Mouse (Mus musculus): Measurements from ENCODE around the gene Paqr3.

Gene Paqr3

GRCm38 (mm10) chr5:97111207-97111910 lies at the start of gene Paqr3:
Paqr3 (minus strand) TSS chr5:97111596.
- DNase-seq (ENCODE audit: low read depth, low spot score), result peak; percentile 96
- no peaks in the 10 kb centered on the region for H3K36me3 ChIP-seq (ENCODE audit: control insufficient read depth, insufficient read depth, low read length, poor library complexity, severe bottlenecking)
- H3K27me3 ChIP-seq (ENCODE audit: control insufficient read depth, insufficient read depth, low read length, poor library complexity, severe bottlenecking), result no peaks in the 10 kb centered on the region

GRCm38 (mm10) chr5:97154688-97155087 lies 43.3 kb upstream of the Paqr3 start:
- Histone ChIP-seq H3K36me3 (ENCODE audit: control insufficient read depth, insufficient read depth, low read length, poor library complexity, severe bottlenecking) (no peaks in the 10 kb centered on the region), H3K27me3 (ENCODE audit: control insufficient read depth, insufficient read depth, low read length, poor library complexity, severe bottlenecking) (no peaks in the 10 kb centered on the region; the same call in 1 of the 2 replicates)
- no peak for DNase-seq (ENCODE audit: low read depth, low spot score)

- no peak for DNase-seq (ENCODE audit: low read depth, low spot score)
- Histone ChIP-seq H3K36me3 (ENCODE audit: control insufficient read depth, insufficient read depth, low read length, poor library complexity, severe bottlenecking) (no peaks in the 10 kb centered on the region), H3K27me3 (ENCODE audit: control insufficient read depth, insufficient read depth, low read length, poor library complexity, severe bottlenecking) (no peaks in the 10 kb centered on the region)
These were observed 23.9 kb upstream of the Paqr3 start for GRCm38 (mm10) chr5:97135331-97135730.

- Histone ChIP-seq H3K36me3 (ENCODE audit: control insufficient read depth, insufficient read depth, low read length, poor library complexity, severe bottlenecking) (no peaks in the 10 kb centered on the region), H3K27me3 (ENCODE audit: control insufficient read depth, insufficient read depth, low read length, poor library complexity, severe bottlenecking) (no peaks in the 10 kb centered on the region)
- DNase-seq (ENCODE audit: low read depth, low spot score), result no peak
These were observed 18.2 kb upstream of the Paqr3 start for GRCm38 (mm10) chr5:97129589-97129988.

GRCm38 (mm10) chr5:97128242-97129226 lies 17.1 kb upstream of the Paqr3 start:
- peak; percentile 69 for DNase-seq (ENCODE audit: low read depth, low spot score)
- Histone ChIP-seq H3K27me3 (ENCODE audit: control insufficient read depth, insufficient read depth, low read length, poor library complexity, severe bottlenecking) (no peaks in the 10 kb centered on the region), H3K36me3 (ENCODE audit: control insufficient read depth, insufficient read depth, low read length, poor library complexity, severe bottlenecking) (no peaks in the 10 kb centered on the region)

GRCm38 (mm10) chr5:97127284-97127683 lies 15.9 kb upstream of the Paqr3 start:
- no peaks in the 10 kb centered on the region for H3K27me3 ChIP-seq (ENCODE audit: control insufficient read depth, insufficient read depth, low read length, poor library complexity, severe bottlenecking)
- DNase-seq (ENCODE audit: low read depth, low spot score), result no peak
- H3K36me3 ChIP-seq (ENCODE audit: control insufficient read depth, insufficient read depth, low read length, poor library complexity, severe bottlenecking), result no peaks in the 10 kb centered on the region

- no peaks in the 10 kb centered on the region for H3K36me3 ChIP-seq (ENCODE audit: control insufficient read depth, insufficient read depth, low read length, poor library complexity, severe bottlenecking)
- peak; percentile 62 for DNase-seq (ENCODE audit: low read depth, low spot score)
- no peaks in the 10 kb centered on the region for H3K27me3 ChIP-seq (ENCODE audit: control insufficient read depth, insufficient read depth, low read length, poor library complexity, severe bottlenecking)
These were observed 14.6 kb upstream of the Paqr3 start for GRCm38 (mm10) chr5:97126005-97126404.

GRCm38 (mm10) chr5:97125459-97125970 lies 14.1 kb upstream of the Paqr3 start:
- H3K36me3 ChIP-seq (ENCODE audit: control insufficient read depth, insufficient read depth, low read length, poor library complexity, severe bottlenecking), result no peaks in the 10 kb centered on the region
- DNase-seq (ENCODE audit: low read depth, low spot score), result no peak
- H3K27me3 ChIP-seq (ENCODE audit: control insufficient read depth, insufficient read depth, low read length, poor library complexity, severe bottlenecking), result no peaks in the 10 kb centered on the region

- Histone ChIP-seq H3K27me3 (ENCODE audit: control insufficient read depth, insufficient read depth, low read length, poor library complexity, severe bottlenecking) (no peaks in the 10 kb centered on the region), H3K36me3 (ENCODE audit: control insufficient read depth, insufficient read depth, low read length, poor library complexity, severe bottlenecking) (no peaks in the 10 kb centered on the region)
- no peak for DNase-seq (ENCODE audit: low read depth, low spot score)
These were observed 13.6 kb upstream of the Paqr3 start for GRCm38 (mm10) chr5:97124977-97125376.

GRCm38 (mm10) chr5:97110697-97111096 lies 699 bp downstream of the Paqr3 start:
- no peak for DNase-seq (ENCODE audit: low read depth, low spot score)
- Histone ChIP-seq H3K27me3 (ENCODE audit: control insufficient read depth, insufficient read depth, low read length, poor library complexity, severe bottlenecking) (no peaks in the 10 kb centered on the region), H3K36me3 (ENCODE audit: control insufficient read depth, insufficient read depth, low read length, poor library complexity, severe bottlenecking) (no peaks in the 10 kb centered on the region)

- DNase-seq (ENCODE audit: low read depth, low spot score), result no peak
- no peaks in the 10 kb centered on the region for H3K27me3 ChIP-seq (ENCODE audit: control insufficient read depth, insufficient read depth, low read length, poor library complexity, severe bottlenecking)
These were observed 1.3 kb downstream of the Paqr3 start for GRCm38 (mm10) chr5:97110133-97110532.

GRCm38 (mm10) chr5:97108333-97108732 lies 3.1 kb downstream of the Paqr3 start:
- no peak for DNase-seq (ENCODE audit: low read depth, low spot score)

More at GRCm38 (mm10) chr5:97110133-97110532, 1.3 kb downstream of the Paqr3 start:
- no peaks in the 10 kb centered on the region for H3K36me3 ChIP-seq (ENCODE audit: control insufficient read depth, insufficient read depth, low read length, poor library complexity, severe bottlenecking)

GRCm38 (mm10) chr5:97099954-97100353 lies 11.4 kb downstream of the Paqr3 start:
- no peak for DNase-seq (ENCODE audit: low read depth, low spot score)
- no peaks in the 10 kb centered on the region for H3K36me3 ChIP-seq (ENCODE audit: control insufficient read depth, insufficient read depth, low read length, poor library complexity, severe bottlenecking)

More at GRCm38 (mm10) chr5:97108333-97108732, 3.1 kb downstream of the Paqr3 start:
- Histone ChIP-seq H3K36me3 (ENCODE audit: control insufficient read depth, insufficient read depth, low read length, poor library complexity, severe bottlenecking) (no peaks in the 10 kb centered on the region), H3K27me3 (ENCODE audit: control insufficient read depth, insufficient read depth, low read length, poor library complexity, severe bottlenecking) (no peaks in the 10 kb centered on the region)

GRCm38 (mm10) chr5:97097631-97098041 lies 13.8 kb downstream of the Paqr3 start:
- no peak for DNase-seq (ENCODE audit: low read depth, low spot score)
- Histone ChIP-seq H3K36me3 (ENCODE audit: control insufficient read depth, insufficient read depth, low read length, poor library complexity, severe bottlenecking) (no peaks in the 10 kb centered on the region), H3K27me3 (ENCODE audit: control insufficient read depth, insufficient read depth, low read length, poor library complexity, severe bottlenecking) (no peaks in the 10 kb centered on the region)

More at GRCm38 (mm10) chr5:97099954-97100353, 11.4 kb downstream of the Paqr3 start:
- H3K27me3 ChIP-seq (ENCODE audit: control insufficient read depth, insufficient read depth, low read length, poor library complexity, severe bottlenecking), result no peaks in the 10 kb centered on the region

- 0 out of 2 replicates have a peak, but pooled peaks cover 3% of the 10 kb centered on the region for H3K36me3 ChIP-seq (ENCODE audit: control insufficient read depth, insufficient read depth, low read length, poor library complexity, severe bottlenecking)
- no peak for DNase-seq (ENCODE audit: low read depth, low spot score)
- H3K27me3 ChIP-seq (ENCODE audit: control insufficient read depth, insufficient read depth, low read length, poor library complexity, severe bottlenecking), result no peaks in the 10 kb centered on the region
These were observed 16.1 kb downstream of the Paqr3 start for GRCm38 (mm10) chr5:97095335-97095734.
